8 mouse cellular contexts compared by ENCODE assay signal in the genomic region with DNA sequence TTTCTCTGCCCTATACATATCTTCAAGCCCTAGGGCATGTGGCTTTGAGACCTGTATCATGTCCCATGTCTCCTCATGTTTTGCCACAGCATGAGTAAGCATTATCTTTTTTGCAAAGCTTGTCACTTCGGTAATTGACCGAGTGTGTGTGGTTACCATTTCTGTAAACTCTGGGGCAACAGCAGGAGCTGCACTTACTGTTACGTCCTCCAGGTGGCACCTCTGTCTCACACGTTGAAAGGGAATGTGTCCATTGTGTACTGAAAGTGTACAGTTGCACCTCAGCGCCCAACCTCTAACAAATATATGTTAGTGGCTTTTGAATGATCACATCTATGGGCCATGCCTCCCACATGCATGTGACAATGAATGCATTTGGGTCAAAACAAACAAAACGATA. TPM values are rescaled to one million over a fixed set of nuclear protein-coding genes. Genes with fewer than 3 reads are reported as not detected.
DNase-seq lines count a peak whose midpoint lies in the region.

No protein-coding gene starts in this region.

- DNase-seq in adrenal gland, adult 18-20 months (ENCODE audit: low spot score in 2 of 2), result peak; percentile 32 to 39
- no peak for DNase-seq in adrenal gland, postnatal 4 days (ENCODE audit: low spot score in 2 of 2)
- peak; percentile 28 for DNase-seq in urinary bladder, postnatal 25 days (ENCODE audit: low spot score)
- no peak for DNase-seq in urinary bladder, postnatal 10 days (ENCODE audit: low spot score)
- DNase-seq in gastrocnemius, postnatal 10 days, result peak; percentile 47
- peak; percentile 61 for DNase-seq in kidney, postnatal 14 days
- DNase-seq in lung, postnatal 10 days, result peak; percentile 44
- DNase-seq in right cerebral cortex, adult 2 months (ENCODE audit: low spot score in 2 of 2), result peak; percentile 67 to 80

RNA-seq across cellular contexts. Expression of a gene that starts 20.8 kb away (rescaled TPM):
- total RNA-seq in adrenal gland, adult 18-20 months (2021), result 10 to 100 TPM; 14.8 to 19.3 TPM
- 10 to 100 TPM; 21.2 to 25.5 TPM for total RNA-seq in adrenal gland, postnatal 4 days (2021)
- total RNA-seq in gastrocnemius, postnatal 10 days (2021), result 1 to 10 TPM; 6.4 to 9.5 TPM

RNA-seq across cellular contexts. Expression of a gene that starts 20.9 kb away (rescaled TPM):
- total RNA-seq in adrenal gland, adult 18-20 months (2021), result 100 to 1,000 TPM; 387 to 397 TPM
- 100 to 1,000 TPM; 368 to 376 TPM for total RNA-seq in adrenal gland, postnatal 4 days (2021)
- total RNA-seq in gastrocnemius, postnatal 10 days (2021), result 100 to 1,000 TPM; 647 to 734 TPM

RNA-seq across cellular contexts. Expression of a gene that starts 30.0 kb away (rescaled TPM):
- 1 to 10 TPM; 7.5 to 8.9 TPM for total RNA-seq in adrenal gland, adult 18-20 months (2021)
- total RNA-seq in adrenal gland, postnatal 4 days (2021), result 100 to 1,000 TPM in 1 of 2 experiments, 10 to 100 TPM in 1; 12.4 to 193 TPM
- total RNA-seq in gastrocnemius, postnatal 10 days (2021), result 1 to 10 TPM in 1 of 2 experiments, under 1 TPM in 1; 0.40 to 1.5 TPM

RNA-seq across cellular contexts. Expression of a gene that starts 52.2 kb away (rescaled TPM):
- total RNA-seq in adrenal gland, adult 18-20 months (2021), result 10 to 100 TPM; 29.6 to 55.8 TPM
- total RNA-seq in adrenal gland, postnatal 4 days (2021), result 10 to 100 TPM; 25.3 to 28.2 TPM
- total RNA-seq in gastrocnemius, postnatal 10 days (2021), result 10 to 100 TPM; 65.9 to 76.6 TPM

RNA-seq across cellular contexts. Expression of a gene that starts 52.8 kb away (rescaled TPM):
- 10 to 100 TPM; 10.8 TPM for total RNA-seq in adrenal gland, adult 18-20 months (2021)
- total RNA-seq in adrenal gland, postnatal 4 days (2021), result 10 to 100 TPM; 11.2 to 11.9 TPM
- total RNA-seq in gastrocnemius, postnatal 10 days (2021), result 1 to 10 TPM; 7.4 to 7.6 TPM

Comparison
In these comparisons a context has a peak if more than half of its experiments do, and no peak if none do; other contexts are left out.
1. DNase-seq: peak in adrenal gland, adult 18-20 months (2 of 2), urinary bladder, postnatal 25 days (single experiment), gastrocnemius, postnatal 10 days (single experiment), kidney, postnatal 14 days (single experiment), lung, postnatal 10 days (single experiment) and right cerebral cortex, adult 2 months (2 of 2); none in adrenal gland, postnatal 4 days (0 of 2) and urinary bladder, postnatal 10 days (single experiment).